Mouse (Mus musculus): Measurements from ENCODE around the gene Cdc42.

- TF ChIP-seq CTCF (IDR thresholded peaks at IDR 0.05; ENCODE audit: control insufficient read depth, insufficient read depth, insufficient replicate concordance, low read depth, low read length) (no peak), POLR2A (IDR thresholded peaks at IDR 0.05; ENCODE audit: control insufficient read depth, low read depth, low read length) (no peak)
Observed at GRCm38 (mm10) chr4:137360996-137361395, 3.5 kb upstream of the Cdc42 start.

All from testis, adult 2 months (tissue).